Mouse (Mus musculus) spleen, embryonic (tissue): ENCODE data around the gene Iqsec1.

Source experiments
- CTCF ChIA-PET: fragments of 350-600 bp; sonication (Branson Sonifier 250); formaldehyde crosslinking; loops from one replicate; lab custom pipeline; 2022; lab: Charles Lee

The Iqsec1 gene

DNA sequence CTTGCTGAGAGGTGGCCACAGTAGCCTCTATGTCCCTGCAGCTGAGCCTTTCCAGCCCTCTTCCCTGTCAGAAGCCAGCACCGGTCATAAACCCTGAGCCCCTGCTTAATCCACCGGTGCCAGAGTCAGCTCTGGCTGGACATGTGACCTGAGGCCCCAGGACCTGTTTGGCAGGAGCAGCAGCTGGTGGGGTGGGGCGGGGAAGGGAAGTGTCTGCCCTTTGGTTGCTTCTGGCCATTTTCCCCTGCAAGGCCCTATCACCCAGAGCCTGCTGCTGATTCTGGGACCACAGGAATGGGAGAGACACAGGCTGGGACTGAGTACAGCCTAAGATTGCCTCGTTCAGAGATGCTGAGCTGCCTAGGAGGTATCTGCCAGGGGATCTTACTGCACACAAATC lies 257.2 kb downstream of the Iqsec1 start:
- CTCF ChIA-PET: no interaction called here

DNA sequence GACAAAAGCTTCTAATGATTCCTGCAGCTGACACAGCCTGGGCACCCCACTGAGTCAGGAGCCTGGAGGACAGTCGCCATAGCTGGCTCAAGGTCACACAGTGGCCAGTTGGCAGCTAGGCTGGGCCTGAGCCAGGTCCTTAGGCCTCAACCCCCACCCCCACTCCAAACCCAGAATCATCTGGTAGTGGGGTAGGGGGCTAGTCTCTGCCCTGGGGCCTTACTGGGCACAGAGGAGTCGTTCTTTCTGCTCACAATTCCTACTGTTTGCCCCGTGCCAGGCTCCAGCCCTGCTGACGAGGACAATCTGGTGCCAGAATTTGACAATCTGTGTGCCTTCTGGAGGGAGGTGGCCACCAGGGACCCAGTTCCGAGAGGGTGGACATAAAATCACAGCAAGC lies 258.7 kb downstream of the Iqsec1 start:
- CTCF ChIA-PET: interaction anchor here (0.6 to 1.1 kb wide), 2 partner anchors 9 to 70 kb away, joined by 3 to 4 read pairs; no protein-coding TSS in a partner anchor

DNA sequence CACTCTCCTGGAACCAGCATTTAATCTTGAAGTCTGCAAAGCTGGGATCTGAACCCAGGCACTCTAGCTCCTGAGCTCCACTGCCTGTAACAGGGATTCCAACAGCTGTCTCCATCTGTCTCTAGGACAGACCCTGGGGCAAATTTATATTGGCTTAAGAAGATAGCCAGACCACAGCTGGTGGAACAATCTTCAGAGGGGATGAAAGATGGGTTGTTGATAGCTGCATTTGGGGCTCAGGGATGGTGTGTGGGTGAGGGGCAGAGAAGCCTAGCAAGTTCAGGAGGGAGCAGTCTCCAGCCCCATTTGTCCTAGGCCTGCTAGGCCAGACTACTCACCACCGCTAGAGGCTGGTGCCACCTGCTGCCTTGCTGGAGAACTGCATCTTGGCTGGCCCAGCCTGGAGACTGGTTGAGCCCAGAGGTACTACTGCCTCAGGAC lies 260.0 kb downstream of the Iqsec1 start:
- CTCF ChIA-PET: no interaction called here

DNA sequence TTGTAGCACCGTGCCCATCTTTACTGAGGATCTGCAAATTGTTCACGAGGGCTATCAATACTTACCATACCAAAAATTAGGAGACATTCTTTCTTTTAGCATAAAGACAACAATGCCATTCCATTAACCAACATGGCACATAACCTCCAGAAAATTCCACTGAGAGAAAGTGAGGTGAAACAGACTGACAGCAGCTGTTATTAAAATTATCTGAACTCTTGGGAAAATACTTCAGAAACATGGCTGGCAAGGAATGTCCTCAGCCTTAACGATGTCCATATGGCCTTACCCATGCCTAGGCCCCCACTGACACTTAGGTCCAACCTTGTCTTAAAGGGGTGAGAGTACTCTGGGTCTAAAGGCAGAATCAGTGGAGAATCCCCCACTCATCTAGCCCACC lies 260.7 kb downstream of the Iqsec1 start:
- CTCF ChIA-PET: interaction anchor here (0.9 to 1.1 kb wide), 3 partner anchors 10 to 68 kb away, joined by 3 to 6 read pairs (median 3); no protein-coding TSS in a partner anchor

DNA sequence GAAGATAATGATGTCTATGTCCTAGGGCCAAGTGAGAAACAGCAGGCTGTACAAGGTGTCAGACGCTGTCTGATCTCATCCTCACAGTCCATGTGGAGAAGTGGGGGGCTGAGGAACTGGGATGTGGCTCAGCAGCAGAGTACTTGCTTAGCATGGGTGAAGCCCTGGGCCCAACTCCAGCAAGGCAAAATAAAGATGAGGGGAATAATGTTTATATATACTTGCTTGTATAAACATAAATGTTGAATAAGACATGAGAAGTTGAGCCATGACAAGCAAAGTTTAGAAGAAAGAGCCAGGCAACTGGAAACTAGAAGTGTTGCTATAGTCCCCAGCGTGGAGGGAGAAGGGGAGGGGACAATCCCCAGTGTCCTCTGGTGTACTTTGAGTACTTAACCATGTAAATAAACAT lies 261.8 kb downstream of the Iqsec1 start:
- CTCF ChIA-PET: interaction anchor here (0.6 kb wide), 1 partner anchor 39 kb away, joined by 3 read pairs; no protein-coding TSS in a partner anchor

DNA sequence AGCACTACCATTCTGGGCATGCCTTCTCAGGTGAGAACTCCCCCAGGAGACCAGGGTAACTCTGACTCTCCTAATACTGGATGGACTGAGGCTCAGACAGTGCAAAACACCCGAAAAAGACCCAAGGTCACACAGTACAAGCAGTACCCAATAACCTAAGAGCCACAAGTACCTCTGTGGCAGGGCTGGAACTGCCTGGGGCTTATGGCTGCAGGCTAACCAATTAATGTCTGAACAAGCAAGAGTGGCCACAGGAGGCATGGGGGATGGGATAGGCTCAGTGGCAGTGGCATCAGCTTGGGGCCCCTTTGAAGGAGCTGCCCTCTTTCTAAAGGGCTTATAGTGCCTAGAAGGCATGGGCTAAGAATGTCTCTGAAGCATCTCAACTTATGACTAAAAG lies 263.0 kb downstream of the Iqsec1 start:
- CTCF ChIA-PET: no interaction called here

DNA sequence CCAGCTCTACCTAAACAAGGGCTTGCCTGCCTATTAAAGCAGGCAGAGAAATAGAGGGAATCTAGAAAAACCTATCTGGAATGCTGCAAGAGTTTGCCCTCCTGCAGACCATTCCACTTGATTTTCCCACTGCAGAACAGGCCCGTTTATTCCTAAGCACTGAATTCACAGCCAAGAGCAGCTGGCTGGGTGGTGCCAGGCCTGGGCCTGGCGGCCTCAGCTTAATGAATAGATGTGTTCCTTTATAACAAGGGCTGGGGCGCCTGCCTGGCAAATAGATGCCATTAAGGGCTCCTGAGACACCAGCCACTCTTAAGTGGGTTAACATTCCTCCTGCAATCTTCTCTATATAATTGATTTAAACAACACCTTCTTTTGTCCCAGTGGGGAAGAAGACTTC lies 265.5 kb downstream of the Iqsec1 start:
- CTCF ChIA-PET: no interaction called here

DNA sequence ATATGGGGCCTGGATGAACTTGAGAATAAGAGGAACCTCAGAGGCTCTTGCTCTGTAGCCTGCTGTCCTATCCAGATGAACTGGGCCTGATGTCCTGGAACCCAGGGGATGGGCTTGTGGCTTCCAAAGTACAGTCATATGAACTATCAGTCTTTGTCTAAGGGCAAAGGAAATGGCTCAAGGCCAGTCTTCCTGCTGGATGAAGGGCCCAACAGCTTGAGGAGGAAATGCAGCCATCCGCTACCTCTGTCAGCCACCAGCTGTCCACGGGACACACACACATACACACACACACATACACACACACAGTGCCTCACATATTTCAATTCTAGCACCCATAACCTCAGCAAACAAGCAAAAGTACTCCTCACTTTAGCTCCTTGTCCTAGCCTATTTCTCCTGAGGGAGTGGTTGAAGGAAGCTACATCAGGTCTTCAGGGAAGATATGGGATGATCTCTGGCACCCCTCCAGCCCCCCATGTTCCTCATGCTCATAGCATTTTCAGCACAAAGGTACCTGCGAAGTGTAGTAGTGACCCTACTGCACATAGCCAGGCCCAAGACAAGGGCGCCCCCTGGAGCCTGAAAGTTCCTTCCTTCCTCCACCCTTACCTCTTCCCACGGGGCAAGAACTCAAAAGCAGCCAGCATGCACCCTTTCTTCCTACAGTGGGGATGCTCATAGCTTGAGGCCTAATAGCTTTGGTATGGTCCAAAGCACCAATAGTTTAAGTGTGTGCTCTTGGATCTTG lies 267.3 kb downstream of the Iqsec1 start:
- CTCF ChIA-PET: interaction anchor here (0.7 to 1.1 kb wide), 2 partner anchors 9 to 30 kb away, joined by 3 read pairs; no protein-coding TSS in a partner anchor

DNA sequence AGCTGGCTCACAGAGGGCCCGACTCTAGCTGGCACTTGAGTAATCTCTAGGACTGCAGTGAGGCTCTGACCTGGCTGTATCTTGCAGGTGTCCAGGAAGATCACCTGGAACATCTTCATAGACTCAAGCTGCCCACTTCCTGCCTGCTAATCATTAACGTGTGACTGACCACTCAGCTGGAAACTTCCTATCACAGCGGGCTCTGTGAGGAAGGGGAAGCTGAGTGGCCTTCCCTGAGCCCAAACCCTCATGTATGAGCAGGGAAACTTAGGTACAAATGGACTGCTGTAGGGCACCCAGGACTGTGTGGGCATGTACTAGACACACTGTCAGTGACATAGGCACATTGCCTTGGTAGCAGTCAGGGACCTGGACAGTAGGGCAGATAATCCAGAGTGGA lies 268.3 kb downstream of the Iqsec1 start:
- CTCF ChIA-PET: interaction anchor here (1.1 kb wide), 1 partner anchor 10 kb away, joined by 3 read pairs; no protein-coding TSS in a partner anchor

DNA sequence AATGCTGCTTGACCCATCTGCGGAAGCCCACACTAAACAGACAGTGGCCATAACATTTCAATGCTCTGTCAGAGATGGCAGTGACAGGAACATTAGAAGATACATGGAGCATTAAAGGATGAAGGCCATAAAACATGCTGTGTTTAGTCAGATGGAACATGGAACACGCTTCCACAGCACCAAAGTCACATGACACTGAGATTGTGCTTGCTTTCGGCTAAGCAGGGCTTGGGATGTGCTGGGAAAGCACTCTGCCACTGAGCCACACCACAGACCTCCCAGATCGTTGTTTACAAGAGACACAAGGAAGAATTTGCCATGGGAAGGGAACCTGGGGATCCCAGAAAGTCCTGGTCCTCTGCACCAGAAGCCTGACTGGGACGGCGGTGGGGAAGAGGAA lies 269.1 kb downstream of the Iqsec1 start:
- CTCF ChIA-PET: no interaction called here

DNA sequence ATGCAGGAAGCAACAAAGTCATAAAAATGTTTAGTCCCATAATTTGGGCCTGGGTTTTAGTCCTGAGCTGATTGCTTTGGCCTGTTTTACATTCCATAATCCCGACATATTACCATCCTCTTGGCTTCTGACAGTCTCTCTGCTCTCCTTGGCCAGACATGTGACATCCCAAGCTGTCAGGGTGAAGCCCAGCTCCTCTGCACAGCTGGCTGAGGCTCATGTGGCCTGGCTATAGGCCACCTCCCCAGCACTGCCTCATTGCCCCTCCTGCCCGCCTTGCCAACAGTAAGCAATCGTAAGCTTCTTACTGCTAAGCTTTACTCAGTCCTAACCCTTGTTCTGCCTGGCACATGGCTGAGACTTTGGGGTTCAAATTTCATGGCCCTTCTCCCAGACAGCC lies 270.0 kb downstream of the Iqsec1 start:
- CTCF ChIA-PET: no interaction called here

DNA sequence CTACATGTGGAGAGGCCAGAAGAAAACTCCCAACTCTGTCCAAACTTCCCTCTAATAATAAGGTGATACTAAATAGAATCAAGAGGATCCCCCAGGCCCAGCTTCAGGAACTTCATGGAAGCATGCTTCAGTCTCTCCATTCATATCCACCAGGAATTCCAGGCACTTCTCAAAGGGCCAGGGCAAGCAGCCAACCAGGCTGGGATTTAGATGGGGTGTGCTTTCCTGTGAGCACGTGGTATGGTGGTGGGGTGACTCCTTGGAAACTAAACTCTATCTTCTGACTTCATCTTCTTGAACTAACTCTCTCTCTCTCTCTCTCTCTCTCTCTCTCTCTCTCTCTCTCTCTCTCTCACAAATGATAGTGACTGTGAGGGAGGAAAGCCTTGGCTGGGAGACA lies 270.8 kb downstream of the Iqsec1 start:
- CTCF ChIA-PET: no interaction called here

DNA sequence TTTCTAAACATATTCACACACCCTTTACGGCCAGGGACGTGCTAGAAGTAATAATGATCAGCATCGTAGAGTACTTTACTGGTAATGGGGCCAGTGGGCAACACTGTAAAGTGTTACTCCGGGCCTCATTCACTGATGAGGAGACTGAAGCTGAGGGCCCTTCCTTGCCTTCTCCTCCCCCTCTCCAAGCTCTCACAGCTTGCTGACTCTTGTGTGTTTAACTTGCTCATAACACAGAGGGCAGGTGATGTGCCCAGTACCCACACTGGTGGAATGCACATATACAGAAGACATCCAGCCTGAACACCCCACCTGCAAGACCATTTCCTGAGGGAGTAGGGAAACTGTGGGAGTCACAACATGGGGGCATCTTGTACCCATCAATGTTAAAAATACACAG lies 271.6 kb downstream of the Iqsec1 start:
- CTCF ChIA-PET: no interaction called here

DNA sequence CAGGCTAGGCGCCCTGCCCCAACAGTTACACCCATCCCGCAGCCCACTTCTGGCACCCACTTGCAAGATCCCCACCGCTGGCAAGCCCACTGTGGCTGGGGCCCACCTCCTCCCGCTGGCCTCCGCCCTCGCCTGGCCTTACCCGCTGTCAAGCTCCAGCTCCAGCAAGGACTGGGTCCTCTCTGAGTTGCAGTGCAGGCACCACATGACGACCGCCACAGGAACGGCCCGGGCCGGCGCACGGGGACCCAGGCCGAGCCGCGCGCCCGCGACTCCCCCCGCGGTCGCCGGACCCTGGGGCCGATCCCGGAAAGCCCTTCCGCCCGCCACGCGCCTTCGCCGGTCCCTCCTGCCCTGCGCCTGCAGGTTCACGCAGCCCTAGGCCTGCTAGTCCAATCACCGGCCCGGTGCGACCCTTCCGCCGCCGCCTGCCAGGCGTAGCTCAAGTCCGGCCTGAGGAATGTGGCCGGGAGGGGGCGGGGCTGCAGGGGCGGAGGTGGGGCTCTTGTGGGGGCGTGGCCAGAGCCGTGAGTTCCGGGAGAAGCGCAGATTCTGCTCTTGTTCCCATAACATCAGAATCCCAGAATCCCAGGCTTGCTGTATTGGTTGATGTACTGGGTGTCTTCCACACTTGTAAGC lies 272.3 kb downstream of the Iqsec1 start:
- CTCF ChIA-PET: no interaction called here

DNA sequence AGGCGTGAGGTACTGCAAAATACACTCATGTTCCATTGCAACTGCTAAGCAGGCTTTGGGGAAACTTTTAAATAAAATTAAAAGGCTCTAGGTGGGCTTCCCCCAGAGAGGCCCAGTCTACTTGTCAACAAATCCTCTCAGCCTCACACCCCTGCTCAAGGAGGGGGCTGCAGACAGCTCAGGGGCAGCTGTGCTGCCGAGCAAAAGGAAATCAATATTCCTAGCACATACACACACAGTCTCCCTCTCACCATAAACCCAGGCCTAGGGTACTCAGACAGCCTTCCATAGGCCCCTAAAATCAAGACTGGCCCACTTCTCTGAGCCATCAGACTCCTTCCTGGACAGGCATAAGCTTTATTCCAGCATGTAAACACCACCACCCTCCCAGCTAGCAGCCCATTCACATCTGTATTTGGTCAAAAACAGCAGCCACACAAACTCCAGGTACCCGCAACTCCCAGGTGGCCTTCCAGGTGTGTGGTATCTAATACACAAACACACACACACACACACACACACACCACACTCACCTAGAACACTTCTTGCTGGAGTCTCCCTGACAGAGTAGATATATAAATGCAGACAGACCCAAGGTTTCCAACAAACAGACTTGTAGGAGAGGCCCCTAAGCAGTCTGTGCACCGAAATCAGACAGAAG lies 273.1 kb downstream of the Iqsec1 start:
- CTCF ChIA-PET: interaction anchor here (0.5 kb wide), 1 partner anchor 92 kb away, joined by 17 read pairs; no protein-coding TSS in a partner anchor

DNA sequence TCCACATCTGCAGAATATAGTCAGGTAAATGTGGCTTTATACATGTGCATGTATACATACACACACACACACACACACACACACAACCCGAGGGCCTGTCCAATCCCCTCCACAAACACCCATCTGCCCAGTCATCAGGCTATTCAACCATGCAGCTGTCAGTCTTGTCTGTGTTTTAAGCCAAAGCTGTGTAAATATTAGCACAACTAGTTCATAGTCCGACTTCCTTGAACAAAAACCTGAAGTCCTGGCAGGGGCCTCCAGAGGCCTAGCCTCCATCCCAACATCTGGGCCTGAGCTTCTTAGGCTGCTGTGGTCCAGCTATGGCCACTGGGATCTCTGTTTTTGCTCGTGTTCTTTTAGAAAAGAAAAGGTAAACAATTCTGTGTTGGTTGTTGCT lies 274.8 kb downstream of the Iqsec1 start:
- CTCF ChIA-PET: interaction anchor here (0.9 kb wide), 1 partner anchor 14 kb away, joined by 3 read pairs; no protein-coding TSS in a partner anchor

DNA sequence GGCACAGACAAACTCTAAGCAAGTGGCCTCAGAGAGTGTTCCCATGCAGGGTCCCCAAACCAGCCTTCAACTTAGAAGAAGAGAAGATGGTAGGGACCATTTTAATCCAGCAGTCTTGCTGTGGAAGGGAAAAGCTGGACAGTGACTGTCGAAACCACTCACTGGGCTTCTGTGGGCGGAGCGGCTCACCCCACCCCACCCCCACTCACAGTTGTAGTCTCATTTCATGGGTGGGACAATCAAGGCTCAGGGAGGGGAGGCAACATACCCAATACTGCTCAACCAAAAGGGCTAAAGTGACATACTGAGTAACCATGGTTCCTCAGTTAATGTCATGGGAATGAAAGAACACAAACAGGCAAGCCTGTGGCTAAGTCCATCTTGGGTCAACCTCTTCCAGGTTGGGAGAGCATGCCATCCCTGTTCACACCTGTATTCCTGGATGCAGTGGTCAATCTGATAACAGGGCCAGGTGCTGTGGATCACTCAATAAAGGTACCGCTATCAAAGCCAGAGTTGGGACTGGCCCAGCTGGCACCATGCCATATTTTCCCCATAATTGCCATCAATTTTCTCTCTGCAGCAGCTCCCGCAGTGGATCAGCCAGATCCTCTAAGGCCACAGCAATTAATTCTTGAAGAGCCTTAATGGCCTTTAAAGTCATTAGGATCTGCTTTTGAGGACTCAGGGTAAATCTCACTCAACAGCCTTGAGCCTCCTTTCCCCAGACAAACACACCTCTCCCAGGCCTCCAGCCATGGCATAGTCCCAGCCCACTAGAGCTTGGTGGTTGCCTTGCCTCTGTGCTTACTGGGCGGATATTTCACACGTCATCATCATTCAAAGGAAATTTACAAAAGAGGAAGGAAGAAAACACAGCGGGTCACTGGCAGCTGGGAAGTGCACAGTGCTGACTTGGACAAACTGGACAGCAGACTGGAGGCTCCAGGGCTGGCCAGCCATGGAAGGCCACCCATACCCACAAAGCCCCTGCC lies 275.7 kb downstream of the Iqsec1 start:
- CTCF ChIA-PET: no interaction called here

DNA sequence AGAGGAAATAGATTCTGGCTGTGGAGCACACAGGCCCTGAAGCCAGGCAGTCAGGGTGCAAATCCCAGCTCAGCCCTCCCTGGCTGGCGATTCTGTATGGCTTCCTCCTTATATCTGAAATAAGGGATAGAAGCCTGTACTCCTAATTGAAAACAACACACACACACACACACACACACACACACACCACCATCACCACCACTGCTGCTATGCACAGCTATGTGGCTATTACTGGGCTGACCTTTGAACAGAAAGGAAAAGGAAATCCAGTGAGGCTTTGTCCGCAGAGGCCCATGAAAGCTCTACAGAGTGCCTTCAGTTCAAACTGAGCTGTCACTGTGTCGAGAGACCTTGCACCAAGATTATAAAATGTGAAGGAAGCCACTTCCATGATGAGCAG lies 276.4 kb downstream of the Iqsec1 start:
- CTCF ChIA-PET: interaction anchor here (0.7 kb wide), 1 partner anchor 305 kb away, joined by 13 read pairs; no protein-coding TSS in a partner anchor

DNA sequence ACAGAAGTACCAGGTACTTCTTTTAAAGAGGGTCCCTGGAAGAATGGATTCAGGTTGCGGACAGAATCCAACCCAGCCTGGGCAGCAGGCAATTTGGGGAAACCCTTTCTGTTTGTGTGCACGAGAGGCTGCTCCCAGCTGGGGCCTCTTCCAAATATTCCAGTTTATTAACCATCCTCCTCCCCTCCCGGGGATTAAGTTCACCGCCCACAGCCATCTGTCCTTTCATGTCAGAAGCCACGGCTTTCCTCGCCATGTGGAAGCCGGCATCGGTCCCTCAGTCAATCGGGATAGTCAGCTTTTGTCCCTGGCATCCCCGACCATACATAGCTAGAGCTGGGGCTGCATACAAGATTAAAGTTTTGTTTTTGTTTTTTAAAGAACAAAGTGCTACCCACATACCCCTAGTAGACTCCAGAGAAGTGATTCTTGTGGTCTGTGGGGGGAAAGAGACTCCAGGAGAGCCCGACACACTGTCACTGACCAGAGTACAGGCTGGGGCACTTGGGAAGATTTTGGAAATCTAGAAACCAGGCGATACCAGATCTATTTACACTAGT lies 276.9 kb downstream of the Iqsec1 start:
- CTCF ChIA-PET: interaction anchor here (0.7 kb wide), 1 partner anchor 305 kb away, joined by 13 read pairs; no protein-coding TSS in a partner anchor

DNA sequence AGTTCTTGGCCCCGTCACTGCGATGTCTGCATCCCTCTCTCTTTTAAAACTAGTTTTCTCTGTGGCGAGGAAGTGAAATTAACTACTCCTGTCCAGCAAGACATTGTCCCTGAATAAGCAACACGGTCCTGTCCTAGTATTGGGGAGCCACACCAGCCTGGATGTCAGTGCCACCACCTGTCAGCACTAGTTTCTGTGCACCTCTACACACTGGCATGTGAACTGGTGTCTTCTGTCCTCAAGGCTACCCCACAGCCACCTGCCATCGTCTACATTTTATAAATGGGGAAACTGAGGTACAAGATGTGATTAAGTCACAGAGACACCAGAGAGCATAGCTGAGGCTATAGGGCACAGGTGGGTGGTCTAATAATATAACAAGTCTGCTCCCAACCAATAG lies 277.7 kb downstream of the Iqsec1 start:
- CTCF ChIA-PET: no interaction called here
